Mouse (Mus musculus): ENCODE measurements around the gene Cryzl2. TPM values are rescaled to one million over a fixed set of nuclear protein-coding genes. Genes with fewer than 3 reads are reported as not detected.

Cryzl2 gene
- polyA plus RNA-seq, 1 experiment from 2014 or later, result 8.6 TPM

DNA sequence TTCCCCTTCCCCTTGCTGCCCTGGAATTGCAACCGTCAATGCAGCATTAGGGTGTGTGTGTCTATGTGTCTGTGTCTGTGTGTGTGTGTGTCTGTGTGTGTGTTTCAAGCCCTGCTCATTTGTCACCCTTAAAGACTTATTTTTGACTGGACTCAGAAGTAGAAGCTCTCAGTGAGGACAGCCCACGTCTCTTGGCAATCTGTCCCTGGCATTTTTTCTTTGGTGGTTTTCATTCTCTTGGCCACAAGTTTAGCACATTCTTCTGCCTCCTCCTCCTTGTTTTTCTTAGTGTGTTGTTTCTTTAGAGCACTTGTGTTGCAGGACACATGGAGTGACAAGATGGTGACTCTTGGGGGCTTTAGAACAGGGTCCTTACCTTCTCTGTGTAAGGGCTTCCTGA is 17.9 kb downstream of the Cryzl2 start:
- 89% methylated on average over 2 of the region's 2 CpGs for WGBS
- ATAC-seq (ENCODE audit: insufficient number of reproducible peaks, low FRiP score, low TSS enrichment, low read depth), result no peak
- no peak for DNase-seq (ENCODE audit: low spot score)

DNA sequence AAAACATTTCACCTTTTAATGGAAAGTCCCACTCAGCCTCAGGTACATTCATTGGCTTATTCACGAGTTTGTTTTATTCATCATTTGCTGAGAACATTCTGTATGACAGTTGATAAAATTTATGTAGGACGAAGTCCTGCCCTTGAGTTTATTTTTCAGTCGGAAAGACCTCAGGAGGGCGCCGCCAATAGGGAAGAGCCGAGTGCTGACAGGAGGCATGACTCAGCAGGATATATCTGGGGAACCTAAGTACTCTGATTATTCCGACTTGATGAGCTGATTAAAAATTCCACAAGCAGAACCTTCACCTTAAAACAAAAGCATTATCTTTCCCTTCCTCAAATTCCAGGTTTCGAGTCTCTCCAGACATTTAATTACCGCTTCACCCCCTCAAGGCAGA is 21.7 kb downstream of the Cryzl2 start:
- WGBS, result 35% methylated on average over 9 of the region's 9 CpGs
- no peak overlapping the region for H3K4me3 ChIP-seq (ENCODE audit: low read depth, low read length)

More for the DNA sequence above, 17.9 kb downstream of the Cryzl2 start:
- no peaks in the 10 kb centered on the region for H3K27me3 ChIP-seq (ENCODE audit: control insufficient read depth, insufficient read depth, low read length)
- H3K9me3 ChIP-seq (ENCODE audit: control insufficient read depth, low read length), result no peaks in the 10 kb centered on the region
- no peak overlapping the region for H3K4me2 ChIP-seq (ENCODE audit: low read depth, severe bottlenecking)
- H3K4me3 ChIP-seq (ENCODE audit: low read depth, low read length), result no peak overlapping the region
- H3K36me3 ChIP-seq (ENCODE audit: control insufficient read depth, insufficient read depth, low read length), result no peaks in the 10 kb centered on the region
- H3K4me1 ChIP-seq (ENCODE audit: control insufficient read depth, insufficient read depth, low read length), result no peaks in the 10 kb centered on the region
- H3K9ac ChIP-seq (ENCODE audit: low read length), result no peak overlapping the region
- H3K27ac ChIP-seq (replicated peaks; ENCODE audit: low read depth, low read length), result no peak overlapping the region

DNA sequence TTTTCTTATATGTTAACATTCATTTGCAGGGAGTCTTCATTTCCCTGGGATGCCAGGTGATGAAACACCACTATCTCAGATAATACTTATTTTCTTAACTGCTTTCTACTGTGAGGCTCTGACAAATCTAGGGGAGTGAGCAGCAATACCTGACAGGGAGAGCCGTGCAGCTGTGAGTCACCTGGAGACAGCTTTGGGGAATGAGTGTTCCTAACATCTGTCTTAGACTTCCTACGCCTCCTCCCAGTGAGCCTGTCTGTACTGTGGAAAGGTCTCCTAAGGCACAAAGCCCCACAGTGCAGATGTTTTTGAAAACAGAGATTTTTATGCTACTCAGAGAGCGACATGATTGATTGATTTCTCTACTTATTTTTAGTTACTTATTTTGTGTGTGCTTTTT is 22.5 kb downstream of the Cryzl2 start:
- Histone ChIP-seq H3K36me3 (ENCODE audit: control insufficient read depth, insufficient read depth, low read length) (no peaks in the 10 kb centered on the region), H3K4me2 (ENCODE audit: low read depth, severe bottlenecking) (no peak overlapping the region), H3K27me3 (ENCODE audit: control insufficient read depth, insufficient read depth, low read length) (no peaks in the 10 kb centered on the region), H3K4me3 (ENCODE audit: low read depth, low read length) (no peak overlapping the region), H3K9me3 (ENCODE audit: control insufficient read depth, low read length) (no peaks in the 10 kb centered on the region), H3K9ac (ENCODE audit: low read length) (no peak overlapping the region), H3K27ac (replicated peaks; ENCODE audit: low read depth, low read length) (no peak overlapping the region), H3K4me1 (ENCODE audit: control insufficient read depth, insufficient read depth, low read length) (no peaks in the 10 kb centered on the region)
- 74% methylated on average over 3 of the region's 3 CpGs for WGBS
- DNase-seq (ENCODE audit: low spot score) (no peak), ATAC-seq (ENCODE audit: insufficient number of reproducible peaks, low FRiP score, low TSS enrichment, low read depth) (no peak)

More for the DNA sequence above, 21.7 kb downstream of the Cryzl2 start:
- DNase-seq (ENCODE audit: low spot score), result no peak
- H3K4me1 ChIP-seq (ENCODE audit: control insufficient read depth, insufficient read depth, low read length), result no peaks in the 10 kb centered on the region
- no peaks in the 10 kb centered on the region for H3K36me3 ChIP-seq (ENCODE audit: control insufficient read depth, insufficient read depth, low read length)
- H3K9me3 ChIP-seq (ENCODE audit: control insufficient read depth, low read length), result no peaks in the 10 kb centered on the region
- no peak overlapping the region for H3K4me2 ChIP-seq (ENCODE audit: low read depth, severe bottlenecking)
- H3K9ac ChIP-seq (ENCODE audit: low read length), result no peak overlapping the region
- H3K27ac ChIP-seq (replicated peaks; ENCODE audit: low read depth, low read length), result no peak overlapping the region
- H3K27me3 ChIP-seq (ENCODE audit: control insufficient read depth, insufficient read depth, low read length), result no peaks in the 10 kb centered on the region
- no peak for ATAC-seq (ENCODE audit: insufficient number of reproducible peaks, low FRiP score, low TSS enrichment, low read depth)

DNA sequence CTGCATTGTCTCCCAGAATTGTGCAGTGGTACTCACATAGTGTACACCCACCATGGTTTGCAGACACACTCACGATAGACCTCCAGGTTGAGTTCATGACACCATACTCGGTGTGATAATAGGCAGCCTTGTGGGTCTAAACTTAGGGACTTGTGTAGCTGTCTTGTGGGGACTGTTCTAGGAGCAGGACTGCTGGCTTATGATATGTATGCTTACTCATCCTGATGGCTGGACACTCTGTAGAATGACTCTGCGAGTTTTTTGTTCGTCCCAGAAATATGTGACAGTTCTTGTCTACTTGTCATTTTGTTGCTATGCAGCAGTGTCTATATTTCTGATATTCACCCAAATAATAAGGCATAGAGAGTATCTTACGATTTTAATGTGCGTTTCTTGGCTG is 23.3 kb downstream of the Cryzl2 start:
- ATAC-seq (ENCODE audit: insufficient number of reproducible peaks, low FRiP score, low TSS enrichment, low read depth) (no peak), DNase-seq (ENCODE audit: low spot score) (no peak)
- Histone ChIP-seq H3K4me2 (ENCODE audit: low read depth, severe bottlenecking) (no peak overlapping the region), H3K4me3 (ENCODE audit: low read depth, low read length) (no peak overlapping the region), H3K27me3 (ENCODE audit: control insufficient read depth, insufficient read depth, low read length) (no peaks in the 10 kb centered on the region), H3K4me1 (ENCODE audit: control insufficient read depth, insufficient read depth, low read length) (no peaks in the 10 kb centered on the region), H3K36me3 (ENCODE audit: control insufficient read depth, insufficient read depth, low read length) (no peaks in the 10 kb centered on the region), H3K9ac (ENCODE audit: low read length) (no peak overlapping the region), H3K27ac (replicated peaks; ENCODE audit: low read depth, low read length) (no peak overlapping the region), H3K9me3 (ENCODE audit: control insufficient read depth, low read length) (no peaks in the 10 kb centered on the region)
- 89% methylated on average over 6 of the region's 6 CpGs for WGBS

GRCm38 (mm10) chr1:157484161-157484560 is 25.8 kb downstream of the Cryzl2 start:
- no peak overlapping the region for H3K27ac ChIP-seq (replicated peaks; ENCODE audit: low read depth, low read length)
- no peaks in the 10 kb centered on the region for H3K36me3 ChIP-seq (ENCODE audit: control insufficient read depth, insufficient read depth, low read length)
- 91% methylated on average over 4 of the region's 4 CpGs for WGBS
- H3K9me3 ChIP-seq (ENCODE audit: control insufficient read depth, low read length), result no peaks in the 10 kb centered on the region
- no peaks in the 10 kb centered on the region for H3K4me1 ChIP-seq (ENCODE audit: control insufficient read depth, insufficient read depth, low read length)
- H3K27me3 ChIP-seq (ENCODE audit: control insufficient read depth, insufficient read depth, low read length), result no peaks in the 10 kb centered on the region
- no peak overlapping the region for H3K4me3 ChIP-seq (ENCODE audit: low read depth, low read length)
- ATAC-seq (ENCODE audit: insufficient number of reproducible peaks, low FRiP score, low TSS enrichment, low read depth), result no peak
- H3K9ac ChIP-seq (ENCODE audit: low read length), result no peak overlapping the region
- H3K4me2 ChIP-seq (ENCODE audit: low read depth, severe bottlenecking), result no peak overlapping the region
- DNase-seq (ENCODE audit: low spot score), result no peak

DNA sequence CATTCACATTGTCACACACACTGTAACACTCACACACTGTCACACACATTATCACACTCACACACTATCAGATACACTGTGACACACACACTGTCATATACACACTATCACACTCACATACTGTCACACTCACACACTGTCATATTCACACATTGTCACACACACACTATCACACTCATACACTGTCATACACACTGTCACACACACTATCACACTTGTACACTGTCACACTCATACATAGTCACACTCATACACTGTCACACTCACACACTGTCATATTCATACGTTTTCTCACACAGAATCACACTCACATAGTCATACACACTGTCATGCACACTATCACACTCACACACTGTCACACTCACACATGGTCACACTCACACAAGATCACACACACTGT is 42.3 kb downstream of the Cryzl2 start:
- H3K36me3 ChIP-seq (ENCODE audit: control insufficient read depth, insufficient read depth, low read length), result no peaks in the 10 kb centered on the region
- H3K4me3 ChIP-seq (ENCODE audit: low read depth, low read length), result no peak overlapping the region
- no peaks in the 10 kb centered on the region for H3K4me1 ChIP-seq (ENCODE audit: control insufficient read depth, insufficient read depth, low read length)
- H3K27ac ChIP-seq (replicated peaks; ENCODE audit: low read depth, low read length), result no peak overlapping the region
- ATAC-seq (ENCODE audit: insufficient number of reproducible peaks, low FRiP score, low TSS enrichment, low read depth) (no peak), DNase-seq (ENCODE audit: low spot score) (no peak)
- 73% methylated on average over 1 of the region's 1 CpGs for WGBS
- no peaks in the 10 kb centered on the region for H3K27me3 ChIP-seq (ENCODE audit: control insufficient read depth, insufficient read depth, low read length)
- no peak overlapping the region for H3K9ac ChIP-seq (ENCODE audit: low read length)
- no peak overlapping the region for H3K4me2 ChIP-seq (ENCODE audit: low read depth, severe bottlenecking)
- H3K9me3 ChIP-seq (ENCODE audit: control insufficient read depth, low read length), result no peaks in the 10 kb centered on the region

GRCm38 (mm10) chr1:157501352-157501945 is 43.1 kb downstream of the Cryzl2 start:
- no peaks in the 10 kb centered on the region for H3K4me1 ChIP-seq (ENCODE audit: control insufficient read depth, insufficient read depth, low read length)
- H3K27me3 ChIP-seq (ENCODE audit: control insufficient read depth, insufficient read depth, low read length), result no peaks in the 10 kb centered on the region
- no peak overlapping the region for H3K4me3 ChIP-seq (ENCODE audit: low read depth, low read length)
- DNase-seq (ENCODE audit: low spot score) (no peak), ATAC-seq (ENCODE audit: insufficient number of reproducible peaks, low FRiP score, low TSS enrichment, low read depth) (no peak)
- H3K9me3 ChIP-seq (ENCODE audit: control insufficient read depth, low read length), result no peaks in the 10 kb centered on the region
- H3K36me3 ChIP-seq (ENCODE audit: control insufficient read depth, insufficient read depth, low read length), result no peaks in the 10 kb centered on the region
- H3K27ac ChIP-seq (replicated peaks; ENCODE audit: low read depth, low read length), result no peak overlapping the region
- no peak overlapping the region for H3K9ac ChIP-seq (ENCODE audit: low read length)
- WGBS, result 94% methylated on average over 6 of the region's 6 CpGs
- H3K4me2 ChIP-seq (ENCODE audit: low read depth, severe bottlenecking), result no peak overlapping the region

DNA sequence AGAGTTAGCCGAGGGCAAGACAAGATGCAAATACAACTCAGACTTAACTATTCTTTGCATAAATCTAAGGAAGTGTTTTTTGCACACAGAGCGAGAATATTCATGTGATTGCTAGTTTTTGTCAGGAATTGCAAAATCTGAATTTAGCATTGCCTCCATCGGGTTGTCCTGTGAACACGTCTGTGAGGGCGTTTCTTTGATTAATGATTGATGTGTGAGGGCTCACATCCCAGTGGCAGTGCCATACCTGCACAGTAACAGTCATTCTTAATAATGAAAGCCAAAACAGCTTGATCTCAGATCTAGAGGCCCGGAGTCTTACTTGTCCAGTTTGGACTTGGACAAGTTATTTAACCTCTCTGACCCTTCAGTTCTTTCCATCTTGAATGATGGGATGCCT is 44.7 kb downstream of the Cryzl2 start:
- H3K9ac ChIP-seq (ENCODE audit: low read length), result no peak overlapping the region
- no peaks in the 10 kb centered on the region for H3K4me1 ChIP-seq (ENCODE audit: control insufficient read depth, insufficient read depth, low read length)
- ATAC-seq (ENCODE audit: insufficient number of reproducible peaks, low FRiP score, low TSS enrichment, low read depth) (no peak), DNase-seq (ENCODE audit: low spot score) (no peak)
- no peaks in the 10 kb centered on the region for H3K36me3 ChIP-seq (ENCODE audit: control insufficient read depth, insufficient read depth, low read length)
- H3K27ac ChIP-seq (replicated peaks; ENCODE audit: low read depth, low read length), result no peak overlapping the region
- no peaks in the 10 kb centered on the region for H3K27me3 ChIP-seq (ENCODE audit: control insufficient read depth, insufficient read depth, low read length)
- no peak overlapping the region for H3K4me3 ChIP-seq (ENCODE audit: low read depth, low read length)
- WGBS, result 82% methylated on average over 6 of the region's 6 CpGs
- no peak overlapping the region for H3K4me2 ChIP-seq (ENCODE audit: low read depth, severe bottlenecking)
- no peaks in the 10 kb centered on the region for H3K9me3 ChIP-seq (ENCODE audit: control insufficient read depth, low read length)

GRCm38 (mm10) chr1:157506522-157506921 is 48.1 kb downstream of the Cryzl2 start, which contains the start of gene Sec16b:
Gene Sec16b, plus strand, starts transcription at chr1:157506728.
- peak; percentile 68 for DNase-seq (ENCODE audit: low spot score)

More at GRCm38 (mm10) chr1:157506522-157506921, 48.1 kb downstream of the Cryzl2 start, which contains the start of gene Sec16b:
- Histone ChIP-seq H3K27ac (replicated peaks; ENCODE audit: low read depth, low read length) (no peak within 1 kb of the TSS), H3K4me3 (ENCODE audit: low read depth, low read length) (no peak within 1 kb of the TSS), H3K9me3 (ENCODE audit: control insufficient read depth, low read length) (no peaks in the 10 kb centered on the region), H3K27me3 (ENCODE audit: control insufficient read depth, insufficient read depth, low read length) (no peaks in the 10 kb centered on the region), H3K36me3 (ENCODE audit: control insufficient read depth, insufficient read depth, low read length) (no peaks in the 10 kb centered on the region), H3K4me2 (ENCODE audit: low read depth, severe bottlenecking) (no peak within 1 kb of the TSS), H3K4me1 (ENCODE audit: control insufficient read depth, insufficient read depth, low read length) (no peaks in the 10 kb centered on the region), H3K9ac (ENCODE audit: low read length) (no peak within 1 kb of the TSS)
- ATAC-seq (ENCODE audit: insufficient number of reproducible peaks, low FRiP score, low TSS enrichment, low read depth), result peak; percentile 56; the same call in 1 of the 2 replicates
- WGBS, result 22% methylated on average over 5 of the region's 5 CpGs
